7 mouse cellular contexts compared by ENCODE assay signal in genomic region chr11:59505351-59505838, GRCm38 (mm10). TPM values are rescaled to one million over a fixed set of nuclear protein-coding genes. Genes with fewer than 3 reads are reported as not detected.
A peak's percentile ranks its signal among the peaks of the same experiment; 100 is the strongest.
DNase-seq lines count a peak whose midpoint lies in the region; ATAC-seq lines count a peak whose summit lies in the region.

No protein-coding gene starts in this region.

- H3K9me3 ChIP-seq in intestine, embryonic 16.5 days (ENCODE audit: control insufficient read depth, low read length): no peaks in the 10 kb centered on the region
- H3K9me3 ChIP-seq in limb, embryonic 10.5 days (replicated peaks): no peaks in the 10 kb centered on the region
- H3K9me3 ChIP-seq in midbrain, embryonic 11.5 days (ENCODE audit: control insufficient read depth, low read length): no peaks in the 10 kb centered on the region

- H3K4me3 ChIP-seq in intestine, embryonic 16.5 days (ENCODE audit: low read length): peak overlapping the region; percentile 64
- peak overlapping the region; percentile 86 for H3K4me3 ChIP-seq in limb, embryonic 10.5 days
- H3K4me3 ChIP-seq in midbrain, embryonic 11.5 days (ENCODE audit: low read depth, low read length): peak overlapping the region; percentile 75

- peaks cover 18% of the 10 kb centered on the region for H3K36me3 ChIP-seq in intestine, embryonic 16.5 days (ENCODE audit: control insufficient read depth, insufficient read depth, low read length)
- H3K36me3 ChIP-seq in limb, embryonic 10.5 days: peaks cover 62% of the 10 kb centered on the region
- peaks cover 22% of the 10 kb centered on the region for H3K36me3 ChIP-seq in midbrain, embryonic 11.5 days (ENCODE audit: control insufficient read depth, insufficient read depth, low read length)

- peaks cover 10% of the 10 kb centered on the region; the same call in 1 of the 2 replicates for H3K4me1 ChIP-seq in intestine, embryonic 16.5 days (ENCODE audit: control insufficient read depth, insufficient read depth, low read length)
- peaks cover 25% of the 10 kb centered on the region for H3K4me1 ChIP-seq in limb, embryonic 10.5 days
- peaks cover 16% of the 10 kb centered on the region for H3K4me1 ChIP-seq in midbrain, embryonic 11.5 days (ENCODE audit: control insufficient read depth, insufficient read depth, low read length)

- H3K27me3 ChIP-seq in intestine, embryonic 16.5 days (replicated peaks; ENCODE audit: control insufficient read depth, insufficient read depth, low read length): no peaks in the 10 kb centered on the region
- H3K27me3 ChIP-seq in limb, embryonic 10.5 days (ENCODE audit: low read depth, poor library complexity, severe bottlenecking): no peaks in the 10 kb centered on the region
- no peaks in the 10 kb centered on the region for H3K27me3 ChIP-seq in midbrain, embryonic 11.5 days (ENCODE audit: control insufficient read depth, insufficient read depth, low read length)

- under 1% methylated on average over 21 of the region's 21 CpGs for WGBS in intestine, embryonic 16.5 days
- under 1% methylated on average over 21 of the region's 21 CpGs for WGBS in limb, embryonic 10.5 days
- under 1% methylated on average over 21 of the region's 21 CpGs for WGBS in midbrain, embryonic 11.5 days

- peak overlapping the region; percentile 81 for H3K9ac ChIP-seq in intestine, embryonic 16.5 days (ENCODE audit: low read depth, low read length)
- peak overlapping the region; percentile 92 for H3K9ac ChIP-seq in midbrain, embryonic 11.5 days (ENCODE audit: low read length)

- peak; percentile 95 for DNase-seq in ZHBTc4 (ENCODE audit: low read depth, low spot score)
- peak; percentile 75 to 76 for DNase-seq in cerebellum, postnatal 14 days
- DNase-seq in gastrocnemius, adult 18-20 months (ENCODE audit: low spot score): peak; percentile 32
- DNase-seq in limb, embryonic 10.5 days (ENCODE audit: low spot score): peak; percentile 82
- peak; percentile 95 for DNase-seq in midbrain, embryonic 11.5 days (ENCODE audit: low spot score, missing footprints)
- DNase-seq in skeletal muscle tissue, adult 2 months (ENCODE audit: low read depth, low spot score): peak; percentile 23

- peak; percentile 71 for ATAC-seq in intestine, embryonic 16.5 days
- peak; percentile 56 for ATAC-seq in midbrain, embryonic 11.5 days (ENCODE audit: low FRiP score)

- H3K4me2 ChIP-seq in intestine, embryonic 16.5 days (ENCODE audit: low read depth, low read length): peak overlapping the region; percentile 82
- peak overlapping the region; percentile 95 for H3K4me2 ChIP-seq in midbrain, embryonic 11.5 days

- H3K27ac ChIP-seq in intestine, embryonic 16.5 days (ENCODE audit: low read length): peak overlapping the region; percentile 79
- peak overlapping the region; percentile 96 for H3K27ac ChIP-seq in limb, embryonic 10.5 days
- H3K27ac ChIP-seq in midbrain, embryonic 11.5 days (ENCODE audit: low read depth, low read length): peak overlapping the region; percentile 82

RNA-seq across cellular contexts. Expression of gene Zkscan17, which starts 21.2 kb away (rescaled TPM):
- total RNA-seq in gastrocnemius, adult 18-20 months (2021): 10 to 100 TPM; 14.3 to 15.6 TPM
- 13.8 and 14.7 TPM in 2 replicates for polyA plus RNA-seq in intestine, embryonic 16.5 days (2015; fragmentation: Nextera tagmentation; extraction: Ambion mirVana)
- 45.2 and 46.1 TPM in 2 replicates for polyA plus RNA-seq in limb, embryonic 10.5 days (2016; fragmentation: Nextera tagmentation; extraction: Ambion mirVana)
- polyA plus RNA-seq in midbrain, embryonic 11.5 days (2014; fragmentation: Nextera tagmentation; extraction: Ambion mirVana): 19.1 and 22.4 TPM in 2 replicates

RNA-seq across cellular contexts. Expression of gene Zfp867, which starts 33.1 kb away (rescaled TPM):
- total RNA-seq in gastrocnemius, adult 18-20 months (2021): 1 to 10 TPM; 2.0 to 2.3 TPM
- 4.3 and 4.6 TPM in 2 replicates for polyA plus RNA-seq in intestine, embryonic 16.5 days (2015; fragmentation: Nextera tagmentation; extraction: Ambion mirVana)
- polyA plus RNA-seq in limb, embryonic 10.5 days (2016; fragmentation: Nextera tagmentation; extraction: Ambion mirVana): 5.7 and 7.9 TPM in 2 replicates
- 11.4 and 11.9 TPM in 2 replicates for polyA plus RNA-seq in midbrain, embryonic 11.5 days (2014; fragmentation: Nextera tagmentation; extraction: Ambion mirVana)

RNA-seq across cellular contexts. Expression of gene Nlrp3, which starts 36.0 kb away (rescaled TPM):
- total RNA-seq in gastrocnemius, adult 18-20 months (2021): under 1 TPM in 1 of 2 experiments, not detected in 1; 0.12 TPM
- 0.35 and 0.51 TPM in 2 replicates for polyA plus RNA-seq in intestine, embryonic 16.5 days (2015; fragmentation: Nextera tagmentation; extraction: Ambion mirVana)
- not detected in 2 replicates for polyA plus RNA-seq in limb, embryonic 10.5 days (2016; fragmentation: Nextera tagmentation; extraction: Ambion mirVana)
- polyA plus RNA-seq in midbrain, embryonic 11.5 days (2014; fragmentation: Nextera tagmentation; extraction: Ambion mirVana): not detected in 2 replicates

RNA-seq across cellular contexts. Expression of gene Snap47, which starts 54.4 kb away (rescaled TPM):
- 10 to 100 TPM; 23.9 to 24.2 TPM for total RNA-seq in gastrocnemius, adult 18-20 months (2021)
- polyA plus RNA-seq in intestine, embryonic 16.5 days (2015; fragmentation: Nextera tagmentation; extraction: Ambion mirVana): 74.4 and 76.8 TPM in 2 replicates
- 106 and 122 TPM in 2 replicates for polyA plus RNA-seq in limb, embryonic 10.5 days (2016; fragmentation: Nextera tagmentation; extraction: Ambion mirVana)
- polyA plus RNA-seq in midbrain, embryonic 11.5 days (2014; fragmentation: Nextera tagmentation; extraction: Ambion mirVana): 144 and 159 TPM in 2 replicates

RNA-seq across cellular contexts. Expression of gene Jmjd4, which starts 55.5 kb away (rescaled TPM):
- 1 to 10 TPM; 9.0 to 9.8 TPM for total RNA-seq in gastrocnemius, adult 18-20 months (2021)
- 7.4 and 8.1 TPM in 2 replicates for polyA plus RNA-seq in intestine, embryonic 16.5 days (2015; fragmentation: Nextera tagmentation; extraction: Ambion mirVana)
- 16.8 and 21.8 TPM in 2 replicates for polyA plus RNA-seq in limb, embryonic 10.5 days (2016; fragmentation: Nextera tagmentation; extraction: Ambion mirVana)
- polyA plus RNA-seq in midbrain, embryonic 11.5 days (2014; fragmentation: Nextera tagmentation; extraction: Ambion mirVana): 12.4 and 14.3 TPM in 2 replicates

Comparison
In these comparisons a context has a peak if more than half of its experiments do, and no peak if none do; other contexts are left out.
1. Peak in every context shown above with its lines: DNase-seq, ATAC-seq, H3K4me3 ChIP-seq and H3K27ac ChIP-seq.
2. DNase-seq: peak in every context shown above with its lines; median percentile 95 in ZHBTc4; 95 in midbrain, embryonic 11.5 days; 82 in limb, embryonic 10.5 days; 76 in cerebellum, postnatal 14 days; 32 in gastrocnemius, adult 18-20 months; 23 in skeletal muscle tissue, adult 2 months.